Mouse (Mus musculus) liver, postnatal 0 days (tissue): Measurements from ENCODE around the gene Sbpl.

Source experiments
- CTCF ChIP-seq: sonication (generic); IDR thresholded peaks from 2 replicates; pipeline ENCODE4 v1.5.1; 2016; ENCODE audit warnings: antibody characterized with exemption, low read depth
- EP300 ChIP-seq: IDR thresholded peaks from 2 replicates; pipeline ENCODE4 v1.6.1; 2016; ENCODE audit warnings: antibody characterized with exemption, low read depth, mild to moderate bottlenecking

DNA sequence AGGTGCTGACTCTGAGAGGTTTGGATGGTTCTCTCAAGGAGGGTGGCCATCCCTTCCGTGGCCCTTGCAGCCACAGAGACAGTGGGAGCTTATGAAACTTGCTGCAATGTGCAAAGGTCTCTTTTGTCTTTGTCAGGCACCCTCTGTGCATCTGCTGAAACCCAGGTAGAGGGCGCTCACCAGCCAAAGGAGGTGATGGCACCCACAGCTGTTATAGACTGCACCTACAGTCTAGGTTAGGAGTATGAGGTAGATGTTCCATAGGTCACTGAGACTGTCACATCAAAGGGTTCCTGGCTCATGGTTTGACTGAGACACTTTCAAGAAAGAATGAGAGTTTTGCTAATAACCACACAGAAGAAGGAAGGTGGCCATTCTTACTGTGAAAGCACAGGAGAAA, 13.7 kb upstream of the Sbpl start:
- TF ChIP-seq CTCF (peak; percentile 19; the same call in 1 of the 2 replicates), EP300 (no peak)
